Mouse (Mus musculus) megakaryocyte progenitor cell, adult 5-6 weeks (primary cell): ENCODE measurements around the gene Zfp804b. TPM values are rescaled to one million over a fixed set of nuclear protein-coding genes. Genes with fewer than 3 reads are reported as not detected.

ENCODE experiments used
- total RNA-seq, 2 experiments: library from RNA; stranded (forward) in 1 of 2; stranded (reverse) in 1 of 2; fragments of 157-497, 149-512 nt in 1 of 2; fragments of 200-1000 nt in 1 of 2; gene quantifications; 2 replicates each; pipeline versions ENCODE4 v1.2.3 to v1.2.4; 2015 to 2017

Gene Zfp804b
- total RNA-seq, 2 experiments from 2014 or later: not detected

Other genes with a start within 250 kb of the Zfp804b start
- not detected in 2 replicates for gene Tex47, start 40.6 kb downstream of the Zfp804b start, total RNA-seq (2015)
- gene Tex47, start 40.6 kb downstream of the Zfp804b start, total RNA-seq (2017): not detected in 2 replicates